Mouse (Mus musculus): ENCODE measurements around the gene Chpf2.

Gene Chpf2

GRCm38 (mm10) chr5:24586547-24587199 is at the start of gene Chpf2:
Chpf2 (plus strand) TSS chr5:24586741.
- DNase-seq (ENCODE audit: low read depth, low spot score): peak; percentile 91

GRCm38 (mm10) chr5:24537618-24538017 is 48.9 kb upstream of the Chpf2 start:
- no peak for DNase-seq (ENCODE audit: low read depth, low spot score)

- no peak for DNase-seq (ENCODE audit: low read depth, low spot score)
Measured at GRCm38 (mm10) chr5:24539571-24540296, 46.8 kb upstream of the Chpf2 start.

GRCm38 (mm10) chr5:24540387-24541143 is 46.0 kb upstream of the Chpf2 start, which contains the start of gene Asb10:
Asb10 (minus strand) TSS chr5:24540978.
- DNase-seq (ENCODE audit: low read depth, low spot score): no peak

- DNase-seq (ENCODE audit: low read depth, low spot score): no peak
Measured at GRCm38 (mm10) chr5:24541144-24541569, 45.4 kb upstream of the Chpf2 start.

- peak; percentile 77 for DNase-seq (ENCODE audit: low read depth, low spot score)
Measured at GRCm38 (mm10) chr5:24542643-24543042, 43.9 kb upstream of the Chpf2 start.

GRCm38 (mm10) chr5:24550598-24551316 is 35.8 kb upstream of the Chpf2 start:
- DNase-seq (ENCODE audit: low read depth, low spot score): peak; percentile 17

- DNase-seq (ENCODE audit: low read depth, low spot score): no peak
Measured at GRCm38 (mm10) chr5:24551317-24551688, 35.2 kb upstream of the Chpf2 start.

GRCm38 (mm10) chr5:24553621-24554244 is 32.8 kb upstream of the Chpf2 start:
- DNase-seq (ENCODE audit: low read depth, low spot score): no peak

- peak; percentile 55 for DNase-seq (ENCODE audit: low read depth, low spot score)
Measured at GRCm38 (mm10) chr5:24555335-24555734, 31.2 kb upstream of the Chpf2 start.

GRCm38 (mm10) chr5:24556709-24557108 is 29.8 kb upstream of the Chpf2 start, which contains the start of gene 4931409K22Rik:
4931409K22Rik (minus strand) TSS chr5:24556809.
- DNase-seq (ENCODE audit: low read depth, low spot score): no peak

GRCm38 (mm10) chr5:24575948-24576347 is 10.6 kb upstream of the Chpf2 start:
- DNase-seq (ENCODE audit: low read depth, low spot score): no peak

- DNase-seq (ENCODE audit: low read depth, low spot score): peak; percentile 50
Measured at GRCm38 (mm10) chr5:24576801-24577182, 9.7 kb upstream of the Chpf2 start.

GRCm38 (mm10) chr5:24577183-24577929 is 9.2 kb upstream of the Chpf2 start, which contains the start of gene Abcf2:
Abcf2 (minus strand) TSS chr5:24577467.
- peak; percentile 100 for DNase-seq (ENCODE audit: low read depth, low spot score)

GRCm38 (mm10) chr5:24578109-24578963 is 8.2 kb upstream of the Chpf2 start:
- no peak for DNase-seq (ENCODE audit: low read depth, low spot score)

GRCm38 (mm10) chr5:24586106-24586505 is 435 bp upstream of the Chpf2 start:
- no peak for DNase-seq (ENCODE audit: low read depth, low spot score)

- no peak for DNase-seq (ENCODE audit: low read depth, low spot score)
Measured at GRCm38 (mm10) chr5:24587200-24587577, 648 bp downstream of the Chpf2 start.

- no peak for DNase-seq (ENCODE audit: low read depth, low spot score)
Measured at GRCm38 (mm10) chr5:24589511-24590500, 3.3 kb downstream of the Chpf2 start.

All from ZHBTc4 (cell line).